In genomic region chr10:80339941-80340750, GRCm38 (mm10) we compare ENCODE assay signal across 8 mouse cellular contexts. TPM values are rescaled to one million over a fixed set of nuclear protein-coding genes. Genes with fewer than 3 reads are reported as not detected.
A peak's percentile ranks its signal among the peaks of the same experiment; 100 is the strongest.
DNase-seq lines count a peak whose midpoint lies in the region; ATAC-seq and TF ChIP-seq lines count a peak whose summit lies in the region.

No protein-coding gene starts in this region.

- H3K4me2 ChIP-seq in kidney, embryonic 14.5 days (replicated peaks; ENCODE audit: low read depth, low read length) = no peak overlapping the region; the same call in 1 of the 2 replicates
- H3K4me2 ChIP-seq in liver, embryonic 11.5 days = peak overlapping the region; percentile 38
- peak overlapping the region; percentile 36 for H3K4me2 ChIP-seq in stomach, embryonic 16.5 days (ENCODE audit: low read depth, low read length)

- peak; percentile 85 for DNase-seq in 416B (ENCODE audit: low read depth)
- peak; percentile 90 for DNase-seq in adrenal gland, postnatal 10 days
- peak; percentile 89 for DNase-seq in embryonic facial prominence, embryonic 10.5 days (ENCODE audit: low spot score)
- DNase-seq in heart, adult 2 months = peak; percentile 84 to 90
- DNase-seq in liver, embryonic 11.5 days (ENCODE audit: low spot score) = peak; percentile 86
- DNase-seq in naive thymus-derived CD4-positive, alpha-beta T cell, adult 2 months (ENCODE audit: low read depth) = peak; percentile 89

- TF ChIP-seq POLR2A in heart, adult 2 months (IDR thresholded peaks at IDR 0.05; ENCODE audit: insufficient read depth, low read depth, low read length) = 0 out of 2 replicates have a peak, but pooled peaks have one; percentile 30

- ATAC-seq in kidney, embryonic 14.5 days (ENCODE audit: low FRiP score, low TSS enrichment) = peak; percentile 16; the same call in 1 of the 2 replicates
- ATAC-seq in liver, embryonic 11.5 days (replicated peaks; ENCODE audit: low FRiP score) = no peak
- peak; percentile 21; the same call in 1 of the 2 replicates for ATAC-seq in stomach, embryonic 16.5 days (ENCODE audit: insufficient read depth, low FRiP score)

- peak overlapping the region; percentile 28; the same call in 1 of the 2 replicates for H3K4me3 ChIP-seq in embryonic facial prominence, embryonic 10.5 days
- peak overlapping the region; percentile 8; the same call in 1 of the 2 replicates for H3K4me3 ChIP-seq in heart, adult 2 months
- H3K4me3 ChIP-seq in kidney, embryonic 14.5 days (ENCODE audit: low read length) = no peak overlapping the region
- peak overlapping the region; percentile 14; the same call in 1 of the 2 replicates for H3K4me3 ChIP-seq in liver, embryonic 11.5 days (ENCODE audit: low read depth, low read length)
- H3K4me3 ChIP-seq in stomach, embryonic 16.5 days (replicated peaks; ENCODE audit: low read length) = 0 out of 2 replicates have a peak overlapping the region, but pooled peaks have one; percentile 21

- intact Hi-C loops in heart, adult 2 months (cut with DNase I) = no loop called here

- no peaks in the 10 kb centered on the region for H3K9me3 ChIP-seq in embryonic facial prominence, embryonic 10.5 days
- H3K9me3 ChIP-seq in kidney, embryonic 14.5 days (ENCODE audit: control insufficient read depth, low read length) = no peaks in the 10 kb centered on the region
- H3K9me3 ChIP-seq in liver, embryonic 11.5 days (ENCODE audit: control insufficient read depth, low read length) = no peaks in the 10 kb centered on the region
- no peaks in the 10 kb centered on the region for H3K9me3 ChIP-seq in stomach, embryonic 16.5 days (replicated peaks; ENCODE audit: control insufficient read depth, low read length)

- peak; percentile 98 for TF ChIP-seq CTCF in heart, adult 2 months (IDR thresholded peaks at IDR 0.05)

- peak; percentile 54; the same call in 1 of the 2 replicates for TF ChIP-seq EP300 in heart, adult 2 months (IDR thresholded peaks at IDR 0.05; ENCODE audit: insufficient read depth, low read depth, low read length)

- H3K36me3 ChIP-seq in embryonic facial prominence, embryonic 10.5 days (replicated peaks) = 0 out of 2 replicates have a peak, but pooled peaks cover 4% of the 10 kb centered on the region
- peaks cover 3% of the 10 kb centered on the region; the same call in 1 of the 2 replicates for H3K36me3 ChIP-seq in heart, adult 2 months (ENCODE audit: control insufficient read depth, insufficient read depth, low read length)
- H3K36me3 ChIP-seq in kidney, embryonic 14.5 days (ENCODE audit: control insufficient read depth, insufficient read depth, low read length) = no peaks in the 10 kb centered on the region; the same call in 1 of the 2 replicates
- H3K36me3 ChIP-seq in liver, embryonic 11.5 days (ENCODE audit: control insufficient read depth, insufficient read depth, low read length) = peaks cover 9% of the 10 kb centered on the region; the same call in 1 of the 2 replicates
- no peaks in the 10 kb centered on the region for H3K36me3 ChIP-seq in stomach, embryonic 16.5 days (ENCODE audit: control insufficient read depth, insufficient read depth, low read length)

- peaks cover 48% of the 10 kb centered on the region for H3K4me1 ChIP-seq in embryonic facial prominence, embryonic 10.5 days
- H3K4me1 ChIP-seq in heart, adult 2 months (ENCODE audit: control insufficient read depth, insufficient read depth, low read length) = peaks cover 15% of the 10 kb centered on the region
- peaks cover 18% of the 10 kb centered on the region for H3K4me1 ChIP-seq in kidney, embryonic 14.5 days (ENCODE audit: control insufficient read depth, insufficient read depth, low read length)
- H3K4me1 ChIP-seq in liver, embryonic 11.5 days (replicated peaks; ENCODE audit: control insufficient read depth, insufficient read depth, low read length) = peaks cover 43% of the 10 kb centered on the region
- peaks cover 42% of the 10 kb centered on the region for H3K4me1 ChIP-seq in stomach, embryonic 16.5 days (ENCODE audit: control insufficient read depth, insufficient read depth, low read length)

- H3K9ac ChIP-seq in heart, adult 2 months (ENCODE audit: low read depth, low read length) = no peak overlapping the region
- no peak overlapping the region for H3K9ac ChIP-seq in kidney, embryonic 14.5 days (ENCODE audit: low read depth, low read length)
- 0 out of 2 replicates have a peak overlapping the region, but pooled peaks have one; percentile 8 for H3K9ac ChIP-seq in liver, embryonic 11.5 days (ENCODE audit: low read depth, low read length)
- no peak overlapping the region for H3K9ac ChIP-seq in stomach, embryonic 16.5 days (ENCODE audit: low read length)

- peaks cover 87% of the 10 kb centered on the region for H3K27me3 ChIP-seq in embryonic facial prominence, embryonic 10.5 days (replicated peaks; ENCODE audit: low read depth, poor library complexity, severe bottlenecking)
- peaks cover 6% of the 10 kb centered on the region; the same call in 1 of the 2 replicates for H3K27me3 ChIP-seq in heart, adult 2 months (ENCODE audit: control insufficient read depth, insufficient read depth, low read length)
- H3K27me3 ChIP-seq in kidney, embryonic 14.5 days (ENCODE audit: control insufficient read depth, insufficient read depth, low read length) = peaks cover 49% of the 10 kb centered on the region
- peaks cover 46% of the 10 kb centered on the region for H3K27me3 ChIP-seq in liver, embryonic 11.5 days (replicated peaks; ENCODE audit: control insufficient read depth, insufficient read depth, low read length)
- peaks cover 33% of the 10 kb centered on the region for H3K27me3 ChIP-seq in stomach, embryonic 16.5 days (ENCODE audit: control insufficient read depth, insufficient read depth, low read length)

- H3K79me2 ChIP-seq in heart, adult 2 months (replicated peaks; ENCODE audit: control insufficient read depth, insufficient read depth, low read length) = no peaks in the 10 kb centered on the region

- 24% methylated on average over 19 of the region's 19 CpGs for WGBS in embryonic facial prominence, embryonic 10.5 days
- WGBS in heart, adult 2 months = 20% methylated on average over 19 of the region's 19 CpGs
- WGBS in kidney, embryonic 14.5 days = 22% methylated on average over 19 of the region's 19 CpGs
- WGBS in liver, embryonic 11.5 days = 20% methylated on average over 19 of the region's 19 CpGs
- 24% methylated on average over 19 of the region's 19 CpGs for WGBS in stomach, embryonic 16.5 days

- no peak overlapping the region for H3K27ac ChIP-seq in embryonic facial prominence, embryonic 10.5 days (replicated peaks)
- H3K27ac ChIP-seq in heart, adult 2 months = no peak overlapping the region; the same call in 1 of the 2 replicates
- no peak overlapping the region for H3K27ac ChIP-seq in kidney, embryonic 14.5 days (ENCODE audit: low read depth, low read length)
- H3K27ac ChIP-seq in liver, embryonic 11.5 days (ENCODE audit: low read depth, low read length) = no peak overlapping the region
- no peak overlapping the region for H3K27ac ChIP-seq in stomach, embryonic 16.5 days (ENCODE audit: low read length)

RNA-seq across cellular contexts. Expression of gene Adamtsl5, which starts 8.1 kb away (rescaled TPM):
- total RNA-seq in adrenal gland, postnatal 10 days (2021) = 10 to 100 TPM in 1 of 2 experiments, 1 to 10 TPM in 1; 7.6 to 18.7 TPM
- polyA plus RNA-seq in embryonic facial prominence, embryonic 10.5 days (2016; fragmentation: Nextera tagmentation; extraction: Ambion mirVana) = 0.65 and 0.88 TPM in 2 replicates
- total RNA-seq in heart, adult 2 months (2021) = 10 to 100 TPM; 71.9 to 84.5 TPM
- polyA plus RNA-seq in heart, adult 2 months (2012; rRNA removed) = 80.9 and 85.2 TPM in 2 replicates
- 1.2 and 2.7 TPM in 2 replicates for polyA plus RNA-seq in kidney, embryonic 14.5 days (2014; fragmentation: Nextera tagmentation; extraction: Ambion mirVana)
- 1.6 and 2.6 TPM in 2 replicates for polyA plus RNA-seq in liver, embryonic 11.5 days (2014; fragmentation: Nextera tagmentation; extraction: Ambion mirVana)
- 22.0 and 24.0 TPM in 2 replicates for polyA plus RNA-seq in stomach, embryonic 16.5 days (2015; fragmentation: Nextera tagmentation; extraction: Ambion mirVana)

RNA-seq across cellular contexts. Expression of gene Reep6, which starts 10.4 kb away (rescaled TPM):
- total RNA-seq in adrenal gland, postnatal 10 days (2021) = 10 to 100 TPM; 38.4 to 61.8 TPM
- 6.6 TPM in 2 replicates for polyA plus RNA-seq in embryonic facial prominence, embryonic 10.5 days (2016; fragmentation: Nextera tagmentation; extraction: Ambion mirVana)
- total RNA-seq in heart, adult 2 months (2021) = 1 to 10 TPM; 2.8 to 3.6 TPM
- 2.9 and 4.1 TPM in 2 replicates for polyA plus RNA-seq in heart, adult 2 months (2012; rRNA removed)
- 5.6 and 7.1 TPM in 2 replicates for polyA plus RNA-seq in kidney, embryonic 14.5 days (2014; fragmentation: Nextera tagmentation; extraction: Ambion mirVana)
- 74.3 and 76.1 TPM in 2 replicates for polyA plus RNA-seq in liver, embryonic 11.5 days (2014; fragmentation: Nextera tagmentation; extraction: Ambion mirVana)
- 45.2 and 51.1 TPM in 2 replicates for polyA plus RNA-seq in stomach, embryonic 16.5 days (2015; fragmentation: Nextera tagmentation; extraction: Ambion mirVana)

RNA-seq across cellular contexts. Expression of gene Pcsk4, which starts 10.8 kb away (rescaled TPM):
- 1 to 10 TPM; 4.1 to 7.6 TPM for total RNA-seq in adrenal gland, postnatal 10 days (2021)
- 5.0 and 5.5 TPM in 2 replicates for polyA plus RNA-seq in embryonic facial prominence, embryonic 10.5 days (2016; fragmentation: Nextera tagmentation; extraction: Ambion mirVana)
- 1 to 10 TPM; 1.4 to 1.8 TPM for total RNA-seq in heart, adult 2 months (2021)
- 4.5 and 4.9 TPM in 2 replicates for polyA plus RNA-seq in heart, adult 2 months (2012; rRNA removed)
- polyA plus RNA-seq in kidney, embryonic 14.5 days (2014; fragmentation: Nextera tagmentation; extraction: Ambion mirVana) = 6.2 and 8.1 TPM in 2 replicates
- 12.6 and 12.8 TPM in 2 replicates for polyA plus RNA-seq in liver, embryonic 11.5 days (2014; fragmentation: Nextera tagmentation; extraction: Ambion mirVana)
- 3.7 and 4.4 TPM in 2 replicates for polyA plus RNA-seq in stomach, embryonic 16.5 days (2015; fragmentation: Nextera tagmentation; extraction: Ambion mirVana)

RNA-seq across cellular contexts. Expression of gene Plk5, which starts 16.1 kb away (rescaled TPM):
- total RNA-seq in adrenal gland, postnatal 10 days (2021) = under 1 TPM in 1 of 2 experiments, not detected in 1; 0.12 TPM
- polyA plus RNA-seq in embryonic facial prominence, embryonic 10.5 days (2016; fragmentation: Nextera tagmentation; extraction: Ambion mirVana) = 0.37 and 0.43 TPM in 2 replicates
- under 1 TPM; 0.50 to 0.63 TPM for total RNA-seq in heart, adult 2 months (2021)
- polyA plus RNA-seq in heart, adult 2 months (2012; rRNA removed) = 2.0 and 2.7 TPM in 2 replicates
- polyA plus RNA-seq in kidney, embryonic 14.5 days (2014; fragmentation: Nextera tagmentation; extraction: Ambion mirVana) = 0.62 and 0.66 TPM in 2 replicates
- polyA plus RNA-seq in liver, embryonic 11.5 days (2014; fragmentation: Nextera tagmentation; extraction: Ambion mirVana) = 0.25 TPM in 2 replicates
- 0.14 and 0.61 TPM in 2 replicates for polyA plus RNA-seq in stomach, embryonic 16.5 days (2015; fragmentation: Nextera tagmentation; extraction: Ambion mirVana)

RNA-seq across cellular contexts. Expression of gene 2310011J03Rik, which starts 19.8 kb away (rescaled TPM):
- total RNA-seq in adrenal gland, postnatal 10 days (2021) = 10 to 100 TPM; 24.0 to 26.7 TPM
- 53.7 and 56.2 TPM in 2 replicates for polyA plus RNA-seq in embryonic facial prominence, embryonic 10.5 days (2016; fragmentation: Nextera tagmentation; extraction: Ambion mirVana)
- total RNA-seq in heart, adult 2 months (2021) = 10 to 100 TPM; 13.3 to 14.5 TPM
- 27.3 and 28.9 TPM in 2 replicates for polyA plus RNA-seq in heart, adult 2 months (2012; rRNA removed)
- polyA plus RNA-seq in kidney, embryonic 14.5 days (2014; fragmentation: Nextera tagmentation; extraction: Ambion mirVana) = 36.1 and 40.5 TPM in 2 replicates
- 46.2 and 47.8 TPM in 2 replicates for polyA plus RNA-seq in liver, embryonic 11.5 days (2014; fragmentation: Nextera tagmentation; extraction: Ambion mirVana)
- 46.6 and 48.1 TPM in 2 replicates for polyA plus RNA-seq in stomach, embryonic 16.5 days (2015; fragmentation: Nextera tagmentation; extraction: Ambion mirVana)
